Mouse (Mus musculus) heart, postnatal 14 days (tissue): ENCODE results near the gene C87977. TPM values are rescaled to one million over a fixed set of nuclear protein-coding genes. Genes with fewer than 3 reads are reported as not detected.
"Not testable (repeated sequence)": the region's sequence is repeated elsewhere in the genome, so short reads cannot be mapped to it uniquely, and the experiment has no call there.

Experiments
- DNase-seq, 2 experiments: peaks; one replicate each; pipeline ENCODE4 v3.0.0; 2021 to 2022
- intact Hi-C: fragments of 180-260 bp; cut with DNase I; formaldehyde crosslinking; loops from one replicate; pipeline ENCODE4 v1.15.1; 2025
- long read RNA-seq, 2 experiments: library from polyadenylated mRNA; stranded (forward); transcript quantifications; one replicate each; pipeline ENCODE4 v2.0.0; 2021
- total RNA-seq, 2 experiments: library from RNA; stranded (reverse); gene quantifications; 2 replicates each; pipeline ENCODE4 v1.2.3; 2021

The C87977 gene
- total RNA-seq = not detected
- long read RNA-seq, experiment 1 = 0 reads
- long read RNA-seq, experiment 2 = 0 reads

GRCm38 (mm10) chr4:144213218-144213617 is at the start of gene C87977:
C87977 (minus strand) TSS chr4:144213318.
- intact Hi-C loops, DNase-seq: not testable (repeated sequence)

GRCm38 (mm10) chr4:144254768-144255167 is 41.6 kb upstream of the C87977 start:
- intact Hi-C loops, DNase-seq: not testable (repeated sequence)

GRCm38 (mm10) chr4:144190419-144190818 is 22.7 kb downstream of the C87977 start, which contains the start of gene Oog2:
Oog2 (plus strand) TSS chr4:144190719.
- intact Hi-C loops = no loop called here
- DNase-seq = no peak

- no peak for DNase-seq
- intact Hi-C loops = no loop called here
These were observed 50.6 kb downstream of the C87977 start, which contains the start of gene Oog3 for GRCm38 (mm10) chr4:144162563-144162962. Oog3 (minus strand) TSS chr4:144162663.

Other genes starting within 250 kb of the C87977 start
- not detected for gene Gm13101, start 246.4 kb downstream of the C87977 start, total RNA-seq
- not detected for gene Pramef17, start 218.9 kb downstream of the C87977 start, total RNA-seq
- gene Pramel4, start 154.2 kb downstream of the C87977 start, total RNA-seq = not detected
- not detected for gene Gm13102, start 106.8 kb downstream of the C87977 start, total RNA-seq
- not detected for gene Oog3, start 50.7 kb downstream of the C87977 start, total RNA-seq
- gene Oog2, start 22.6 kb downstream of the C87977 start, total RNA-seq = not detected
- gene Pramel5, start 67.2 kb upstream of the C87977 start, total RNA-seq = not detected
- not detected for gene Gm13128, start 116.9 kb upstream of the C87977 start, total RNA-seq
- not detected for gene Gm13119, start 144.6 kb upstream of the C87977 start, total RNA-seq
- gene Pramef20, start 164.6 kb upstream of the C87977 start, total RNA-seq = not detected
- not detected for gene Pramef12, start 195.1 kb upstream of the C87977 start, total RNA-seq
- gene 1700012P22Rik, start 225.5 kb upstream of the C87977 start, total RNA-seq = not detected
- not detected for gene Gm9944, start 240.0 kb upstream of the C87977 start, total RNA-seq